Mouse (Mus musculus) kidney, postnatal 14 days (tissue): Measurements from ENCODE around the gene Anapc4.

Experiments
- DNase-seq: peaks from one replicate; pipeline ENCODE4 v3.0.0; 2022; ENCODE audit warnings: mixed read lengths

The Anapc4 gene

GRCm38 (mm10) chr5:52833761-52834274 is at the start of gene Anapc4:
Gene Anapc4, plus strand, starts transcription at chr5:52834012.
- DNase-seq = peak; percentile 100

- no peak for DNase-seq
Measured at GRCm38 (mm10) chr5:52786556-52787322, 47.1 kb upstream of the Anapc4 start.

GRCm38 (mm10) chr5:52793230-52793629 is 40.6 kb upstream of the Anapc4 start:
- no peak for DNase-seq

DNA sequence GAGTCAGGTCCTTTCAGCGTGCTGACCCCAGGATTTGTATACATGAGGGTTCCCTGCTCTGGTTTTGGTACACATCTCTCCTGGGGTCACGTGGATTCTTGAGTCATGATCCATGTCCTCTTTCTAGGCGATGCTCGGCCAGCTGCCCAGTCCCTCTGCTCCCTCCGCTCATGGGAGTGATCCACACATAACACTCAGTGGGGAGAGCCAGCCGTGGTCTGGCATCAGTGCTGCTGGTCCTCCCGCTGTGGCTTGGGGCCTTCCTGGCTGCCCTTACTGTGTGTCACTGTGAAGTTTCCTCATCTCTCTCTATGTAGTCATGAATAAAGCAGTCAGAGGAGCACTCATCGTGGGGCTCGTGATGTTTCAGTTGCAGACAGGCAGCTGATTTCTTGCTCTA is 39.7 kb upstream of the Anapc4 start:
- no peak for DNase-seq

GRCm38 (mm10) chr5:52799274-52799985 is 34.4 kb upstream of the Anapc4 start:
- no peak for DNase-seq

- DNase-seq = no peak
Measured at GRCm38 (mm10) chr5:52805801-52806200, 28.0 kb upstream of the Anapc4 start.

GRCm38 (mm10) chr5:52806349-52806748 is 27.5 kb upstream of the Anapc4 start:
- no peak for DNase-seq

GRCm38 (mm10) chr5:52807030-52807429 is 26.8 kb upstream of the Anapc4 start:
- no peak for DNase-seq

DNA sequence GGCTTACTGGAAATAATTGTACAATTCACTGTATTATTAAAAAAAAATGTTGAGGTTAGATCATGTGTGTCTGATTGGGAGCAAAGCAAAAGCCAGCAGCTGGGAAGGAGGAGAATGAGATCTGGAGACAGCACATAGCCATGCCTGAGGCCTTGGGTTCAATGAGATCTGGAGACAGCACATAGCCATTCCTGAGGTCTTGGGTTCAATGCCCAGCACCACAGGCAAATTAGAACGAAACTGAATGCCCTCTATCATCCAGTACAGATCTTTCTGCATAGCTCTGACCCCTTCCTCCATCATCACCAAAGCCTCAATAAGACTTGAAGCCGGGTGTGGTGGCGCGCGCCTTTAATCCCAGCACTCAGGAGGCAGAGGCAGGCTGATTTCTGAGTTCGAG is 23.4 kb upstream of the Anapc4 start:
- no peak for DNase-seq

GRCm38 (mm10) chr5:52811056-52811455 is 22.8 kb upstream of the Anapc4 start:
- no peak for DNase-seq

DNA sequence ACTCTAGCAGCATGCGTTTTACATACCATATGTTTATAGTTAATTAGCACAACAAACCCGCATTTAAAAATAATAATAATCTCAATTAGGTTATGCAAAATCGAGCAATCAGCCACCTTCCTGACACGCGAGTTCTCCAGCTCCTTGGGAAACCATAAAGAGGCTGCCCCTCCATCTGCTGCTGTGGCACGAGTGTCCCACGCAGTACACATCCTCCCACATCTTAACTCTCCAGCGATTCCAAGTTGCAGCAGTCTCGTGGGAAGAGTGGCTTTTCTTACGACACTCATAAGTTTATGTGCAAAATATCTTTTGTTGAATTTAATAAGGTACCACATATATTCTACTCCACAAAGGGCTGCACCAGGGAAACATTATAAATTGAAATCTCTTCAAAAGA is 21.4 kb upstream of the Anapc4 start:
- DNase-seq = no peak

DNA sequence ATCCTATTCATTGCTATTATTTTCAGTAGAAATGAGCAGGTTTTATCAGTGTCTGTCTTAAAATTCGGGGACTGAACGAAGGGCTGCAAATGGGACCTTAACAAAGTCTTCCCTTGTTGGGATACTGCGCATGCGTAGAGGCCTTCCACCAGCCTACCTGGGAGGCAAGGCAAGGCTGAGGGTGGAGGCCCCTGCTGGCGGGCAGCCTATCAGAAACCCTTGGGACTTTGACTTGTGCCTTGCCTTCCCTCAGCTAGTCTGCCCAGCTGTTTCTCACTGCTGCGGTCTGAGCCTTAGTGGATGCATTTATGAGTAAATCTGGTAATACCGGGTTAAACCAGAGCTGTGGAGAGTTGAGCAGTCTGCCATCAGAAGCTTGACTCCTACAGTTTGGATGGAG is 20.5 kb upstream of the Anapc4 start:
- DNase-seq = no peak

- no peak for DNase-seq
Measured at GRCm38 (mm10) chr5:52818676-52819075, 15.1 kb upstream of the Anapc4 start.

DNA sequence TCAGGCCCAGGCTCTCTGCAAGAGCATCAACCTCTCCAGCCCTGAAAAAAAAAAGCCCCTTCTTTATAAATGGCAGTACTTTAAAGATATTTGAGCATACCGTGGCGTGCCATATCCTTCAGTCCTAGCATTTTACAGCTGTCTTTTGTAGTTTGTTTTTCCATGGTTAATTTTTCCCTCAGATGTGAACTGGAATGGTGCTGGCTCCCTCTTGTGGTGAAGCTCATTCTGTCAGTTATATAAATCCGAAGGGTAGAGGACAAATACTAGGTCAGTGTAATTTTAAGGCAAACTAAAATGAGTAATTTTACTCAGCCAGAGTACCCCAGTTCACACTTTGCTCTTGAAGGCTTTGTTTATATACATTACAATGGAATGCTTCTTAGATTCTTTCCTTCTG is 12.1 kb upstream of the Anapc4 start:
- DNase-seq = peak; percentile 68

- no peak for DNase-seq
Measured at GRCm38 (mm10) chr5:52827923-52828322, 5.9 kb upstream of the Anapc4 start.

- peak; percentile 12 for DNase-seq
Measured at GRCm38 (mm10) chr5:52833005-52833404, 807 bp upstream of the Anapc4 start.

DNA sequence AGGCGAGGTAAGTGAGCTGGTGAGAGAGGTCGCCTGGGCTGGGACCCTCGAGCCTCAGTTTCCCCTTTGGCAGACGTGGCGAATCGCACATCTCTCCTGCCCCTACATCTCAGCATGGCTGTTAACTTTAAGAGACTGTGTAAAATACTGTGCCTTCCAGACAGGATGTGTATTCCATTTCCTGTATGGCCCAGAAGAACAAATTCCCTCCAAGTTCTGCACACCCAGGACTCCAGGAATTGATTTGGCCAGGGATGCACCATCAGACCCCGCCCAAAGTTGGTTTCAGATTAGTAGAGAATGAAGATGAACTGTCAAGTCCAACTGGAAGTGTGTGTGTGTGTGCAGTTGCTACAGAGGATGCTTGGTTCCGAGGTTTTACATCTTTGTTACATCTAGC is 574 bp downstream of the Anapc4 start:
- no peak for DNase-seq

DNA sequence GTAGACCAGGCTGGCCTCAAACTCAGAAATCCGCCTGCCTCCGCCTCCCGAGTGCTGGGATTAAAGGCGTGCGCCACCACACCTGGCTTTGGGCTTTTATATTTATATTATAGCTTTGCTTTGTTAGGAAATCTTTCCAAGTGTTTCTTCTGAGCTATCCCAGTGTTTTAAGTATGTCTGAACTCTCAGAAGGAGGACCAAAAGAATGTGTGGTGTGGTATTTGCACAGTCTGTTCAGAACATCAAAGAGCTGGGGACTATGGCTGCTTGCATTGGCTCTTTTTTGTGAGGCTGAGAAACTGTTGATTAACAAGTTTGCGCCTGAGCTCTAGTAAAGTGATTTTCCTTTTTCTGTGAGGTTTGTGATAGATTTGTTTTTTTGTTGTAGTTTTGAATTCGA is 10.5 kb downstream of the Anapc4 start:
- DNase-seq = no peak

- no peak for DNase-seq
Measured at GRCm38 (mm10) chr5:52855727-52856126, 21.9 kb downstream of the Anapc4 start.

- no peak for DNase-seq
Measured at GRCm38 (mm10) chr5:52864446-52864845, 30.6 kb downstream of the Anapc4 start.

DNA sequence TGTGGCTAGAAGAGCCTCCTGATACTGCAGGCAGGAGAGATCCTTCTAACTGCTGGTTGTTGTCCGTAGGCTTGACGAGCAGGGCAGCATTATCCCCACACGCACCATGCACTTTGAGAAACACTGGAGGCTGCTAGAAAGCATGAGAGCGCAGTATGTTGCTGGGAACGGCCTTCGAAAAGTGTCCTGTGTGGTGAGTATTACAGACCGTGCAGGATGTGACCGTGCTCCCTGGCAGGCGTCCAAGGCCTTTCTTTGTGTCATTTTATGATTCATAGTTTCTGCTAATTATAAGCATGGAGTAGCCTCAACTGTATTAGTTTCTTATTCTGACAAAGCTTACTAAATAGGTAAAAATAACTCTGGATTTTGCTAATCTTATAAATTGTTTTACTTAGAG is 32.0 kb downstream of the Anapc4 start:
- peak; percentile 83 for DNase-seq

GRCm38 (mm10) chr5:52866361-52867155 is 32.7 kb downstream of the Anapc4 start:
- no peak for DNase-seq
